Mouse (Mus musculus): Measurements from ENCODE around the gene Dctn2. TPM values are rescaled to one million over a fixed set of nuclear protein-coding genes. Genes with fewer than 3 reads are reported as not detected.
A peak's percentile ranks its signal among the peaks of the same experiment; 100 is the strongest.
"Not testable (repeated sequence)": the region's sequence is repeated elsewhere in the genome, so short reads cannot be mapped to it uniquely, and the experiment has no call there.

The Dctn2 gene
- polyA plus RNA-seq, 1 experiment from 2014 or later: 345 TPM

GRCm38 (mm10) chr10:127295986-127296794 lies 30.0 kb downstream of the Dctn2 start:
- H3K27me3 ChIP-seq (ENCODE audit: control insufficient read depth, insufficient read depth, low read depth, low read length): no peaks in the 10 kb centered on the region
- H3K4me2 ChIP-seq (ENCODE audit: low read length): no peak overlapping the region
- 95% methylated on average over 24 of the region's 24 CpGs for WGBS
- ATAC-seq: no peak
- H3K9me3 ChIP-seq (replicated peaks; ENCODE audit: control insufficient read depth, low read length, poor library complexity, severe bottlenecking): no peaks in the 10 kb centered on the region
- peaks cover 41% of the 10 kb centered on the region for H3K36me3 ChIP-seq (ENCODE audit: control insufficient read depth, insufficient read depth, low read length)
- no peak overlapping the region for H3K4me3 ChIP-seq (ENCODE audit: low read depth, low read length)
- peaks cover 11% of the 10 kb centered on the region for H3K4me1 ChIP-seq (ENCODE audit: control insufficient read depth, insufficient read depth, low read length)
- no peak overlapping the region for H3K9ac ChIP-seq (ENCODE audit: low read depth, low read length)
- no peak overlapping the region for H3K27ac ChIP-seq (ENCODE audit: low read length)

- H3K9ac ChIP-seq (ENCODE audit: low read depth, low read length): no peak overlapping the region
- H3K27ac ChIP-seq (ENCODE audit: low read length): no peak overlapping the region
- H3K9me3 ChIP-seq (replicated peaks; ENCODE audit: control insufficient read depth, low read length, poor library complexity, severe bottlenecking): no peaks in the 10 kb centered on the region
- no peak overlapping the region for H3K4me2 ChIP-seq (ENCODE audit: low read length)
- WGBS: 91% methylated on average over 16 of the region's 16 CpGs
- H3K4me1 ChIP-seq (ENCODE audit: control insufficient read depth, insufficient read depth, low read length): peaks cover under 1% of the 10 kb centered on the region; the same call in 1 of the 2 replicates
- H3K4me3 ChIP-seq (ENCODE audit: low read depth, low read length): no peak overlapping the region
- H3K27me3 ChIP-seq (ENCODE audit: control insufficient read depth, insufficient read depth, low read depth, low read length): no peaks in the 10 kb centered on the region
- H3K36me3 ChIP-seq (ENCODE audit: control insufficient read depth, insufficient read depth, low read length): peaks cover 49% of the 10 kb centered on the region
- ATAC-seq: no peak
Measured at GRCm38 (mm10) chr10:127297015-127297871, 31.1 kb downstream of the Dctn2 start.

- no peak overlapping the region for H3K4me3 ChIP-seq (ENCODE audit: low read depth, low read length)
- H3K9me3 ChIP-seq (replicated peaks; ENCODE audit: control insufficient read depth, low read length, poor library complexity, severe bottlenecking): no peaks in the 10 kb centered on the region
- H3K27ac ChIP-seq (ENCODE audit: low read length): no peak overlapping the region
- no peak for ATAC-seq
- 98% methylated on average over 6 of the region's 6 CpGs for WGBS
- no peak overlapping the region for H3K4me2 ChIP-seq (ENCODE audit: low read length)
- no peaks in the 10 kb centered on the region for H3K27me3 ChIP-seq (ENCODE audit: control insufficient read depth, insufficient read depth, low read depth, low read length)
- no peak overlapping the region for H3K9ac ChIP-seq (ENCODE audit: low read depth, low read length)
- peaks cover 49% of the 10 kb centered on the region for H3K36me3 ChIP-seq (ENCODE audit: control insufficient read depth, insufficient read depth, low read length)
- no peaks in the 10 kb centered on the region for H3K4me1 ChIP-seq (ENCODE audit: control insufficient read depth, insufficient read depth, low read length)
Measured at GRCm38 (mm10) chr10:127300361-127300760, 34.2 kb downstream of the Dctn2 start.

- H3K9me3 ChIP-seq (replicated peaks; ENCODE audit: control insufficient read depth, low read length, poor library complexity, severe bottlenecking): no peaks in the 10 kb centered on the region
- 95% methylated on average over 11 of the region's 11 CpGs for WGBS
- H3K36me3 ChIP-seq (ENCODE audit: control insufficient read depth, insufficient read depth, low read length): peaks cover 56% of the 10 kb centered on the region
- H3K27me3 ChIP-seq (ENCODE audit: control insufficient read depth, insufficient read depth, low read depth, low read length): no peaks in the 10 kb centered on the region
- H3K4me2 ChIP-seq (ENCODE audit: low read length): no peak overlapping the region
- H3K4me3 ChIP-seq (ENCODE audit: low read depth, low read length): no peak overlapping the region
- no peak overlapping the region for H3K27ac ChIP-seq (ENCODE audit: low read length)
- H3K4me1 ChIP-seq (ENCODE audit: control insufficient read depth, insufficient read depth, low read length): no peaks in the 10 kb centered on the region
- ATAC-seq: no peak
- no peak overlapping the region for H3K9ac ChIP-seq (ENCODE audit: low read depth, low read length)
Measured at GRCm38 (mm10) chr10:127303136-127303535, 37.0 kb downstream of the Dctn2 start.

- H3K4me3 ChIP-seq (ENCODE audit: low read depth, low read length); H3K27ac ChIP-seq (ENCODE audit: low read length); H3K4me2 ChIP-seq (ENCODE audit: low read length); H3K9ac ChIP-seq (ENCODE audit: low read depth, low read length); H3K9me3 ChIP-seq (replicated peaks; ENCODE audit: control insufficient read depth, low read length, poor library complexity, severe bottlenecking); ATAC-seq; H3K27me3 ChIP-seq (ENCODE audit: control insufficient read depth, insufficient read depth, low read depth, low read length): not testable (repeated sequence)
- Histone ChIP-seq H3K36me3 (ENCODE audit: control insufficient read depth, insufficient read depth, low read length) (peaks cover 32% of the 10 kb centered on the region), H3K4me1 (ENCODE audit: control insufficient read depth, insufficient read depth, low read length) (peaks cover 13% of the 10 kb centered on the region)
- WGBS: 83% methylated on average over 3 of the region's 3 CpGs
Measured at GRCm38 (mm10) chr10:127309167-127309566, 43.0 kb downstream of the Dctn2 start.

- no peaks in the 10 kb centered on the region for H3K9me3 ChIP-seq (replicated peaks; ENCODE audit: control insufficient read depth, low read length, poor library complexity, severe bottlenecking)
- H3K4me1 ChIP-seq (ENCODE audit: control insufficient read depth, insufficient read depth, low read length): peaks cover 13% of the 10 kb centered on the region
- peak overlapping the region; percentile 76 for H3K4me2 ChIP-seq (ENCODE audit: low read length)
- no peaks in the 10 kb centered on the region for H3K27me3 ChIP-seq (ENCODE audit: control insufficient read depth, insufficient read depth, low read depth, low read length)
- WGBS: 39% methylated on average over 23 of the region's 23 CpGs
- H3K4me3 ChIP-seq (ENCODE audit: low read depth, low read length): peak overlapping the region; percentile 52
- peaks cover 24% of the 10 kb centered on the region for H3K36me3 ChIP-seq (ENCODE audit: control insufficient read depth, insufficient read depth, low read length)
- H3K27ac ChIP-seq (ENCODE audit: low read length): peak overlapping the region; percentile 44
- peak overlapping the region; percentile 69 for H3K9ac ChIP-seq (ENCODE audit: low read depth, low read length)
- ATAC-seq: peak; percentile 47
Measured at GRCm38 (mm10) chr10:127310523-127311475, 44.6 kb downstream of the Dctn2 start.

- under 1% methylated on average over 64 of the region's 65 CpGs for WGBS
- Histone ChIP-seq H3K36me3 (ENCODE audit: control insufficient read depth, insufficient read depth, low read length) (peaks cover 16% of the 10 kb centered on the region), H3K9me3 (replicated peaks; ENCODE audit: control insufficient read depth, low read length, poor library complexity, severe bottlenecking) (no peaks in the 10 kb centered on the region), H3K4me2 (ENCODE audit: low read length) (peak within 1 kb of the TSS; percentile 76), H3K27me3 (ENCODE audit: control insufficient read depth, insufficient read depth, low read depth, low read length) (no peaks in the 10 kb centered on the region), H3K9ac (ENCODE audit: low read depth, low read length) (peak within 1 kb of the TSS; percentile 69), H3K4me1 (ENCODE audit: control insufficient read depth, insufficient read depth, low read length) (peaks cover 13% of the 10 kb centered on the region), H3K27ac (ENCODE audit: low read length) (peak within 1 kb of the TSS; percentile 76), H3K4me3 (ENCODE audit: low read depth, low read length) (peak within 1 kb of the TSS; percentile 52)
- ATAC-seq: peak; percentile 98
Measured at GRCm38 (mm10) chr10:127311476-127312355, 45.5 kb downstream of the Dctn2 start, which contains the start of gene Mars. Gene Mars (minus strand): TSS chr10:127311786.

- no peaks in the 10 kb centered on the region for H3K9me3 ChIP-seq (replicated peaks; ENCODE audit: control insufficient read depth, low read length, poor library complexity, severe bottlenecking)
- H3K4me1 ChIP-seq (ENCODE audit: control insufficient read depth, insufficient read depth, low read length): peaks cover 13% of the 10 kb centered on the region
- peak overlapping the region; percentile 62 for H3K9ac ChIP-seq (ENCODE audit: low read depth, low read length)
- H3K4me3 ChIP-seq (ENCODE audit: low read depth, low read length): peak overlapping the region; percentile 52
- peaks cover 1% of the 10 kb centered on the region; the same call in 1 of the 2 replicates for H3K27me3 ChIP-seq (ENCODE audit: control insufficient read depth, insufficient read depth, low read depth, low read length)
- H3K36me3 ChIP-seq (ENCODE audit: control insufficient read depth, insufficient read depth, low read length): peaks cover 13% of the 10 kb centered on the region
- peak overlapping the region; percentile 65 for H3K4me2 ChIP-seq (ENCODE audit: low read length)
- 2% methylated on average over 4 of the region's 4 CpGs for WGBS
- peak overlapping the region; percentile 76 for H3K27ac ChIP-seq (ENCODE audit: low read length)
- ATAC-seq: peak; percentile 65
Measured at GRCm38 (mm10) chr10:127312356-127312676, 46.1 kb downstream of the Dctn2 start.

Data from midbrain, embryonic 16.5 days (tissue).